Mouse (Mus musculus) heart, embryonic 12.5 days (tissue): Measurements from ENCODE around the gene Rnf44. TPM values are rescaled to one million over a fixed set of nuclear protein-coding genes. Genes with fewer than 3 reads are reported as not detected.

Experiments used
- ATAC-seq: fragments of 200-750 bp; cut with Nextera tagmentation; 2 replicates; pipeline ENCODE4 v1.8.0; 2017; ENCODE audit warnings: moderate TSS enrichment, moderate library complexity; ENCODE audit not compliant: insufficient number of reproducible peaks, low FRiP score
- H3K27ac ChIP-seq: fragments of 300-500 bp; sonication (generic); 2 replicates; pipeline ENCODE4 v1.5.1; 2016; ENCODE audit warnings: mild to moderate bottlenecking, moderate library complexity; ENCODE audit not compliant: poor library complexity, severe bottlenecking
- H3K27me3 ChIP-seq: fragments of 300-500 bp; sonication (generic); replicated peaks from 2 replicates; pipeline ENCODE4 v1.6.1; 2016; ENCODE audit warnings: mild to moderate bottlenecking, moderate library complexity
- H3K36me3 ChIP-seq: fragments of 300-500 bp; sonication (generic); 2 replicates; pipeline ENCODE4 v1.6.1; 2016; ENCODE audit warnings: mild to moderate bottlenecking, moderate library complexity
- H3K4me1 ChIP-seq: fragments of 300-500 bp; sonication (generic); replicated peaks from 2 replicates; pipeline ENCODE4 v1.6.1; 2016; ENCODE audit warnings: mild to moderate bottlenecking
- H3K4me2 ChIP-seq: fragments of 300-500 bp; sonication (generic); 2 replicates; pipeline ENCODE4 v1.6.1; 2016; ENCODE audit warnings: mild to moderate bottlenecking, moderate library complexity
- H3K4me3 ChIP-seq: fragments of 300-500 bp; sonication (generic); 2 replicates; pipeline ENCODE4 v1.5.1; 2016; ENCODE audit warnings: mild to moderate bottlenecking
- H3K9ac ChIP-seq: fragments of 300-500 bp; sonication (generic); 2 replicates; pipeline ENCODE4 v1.6.1; 2016; ENCODE audit warnings: mild to moderate bottlenecking, moderate library complexity
- H3K9me3 ChIP-seq: fragments of 300-500 bp; sonication (generic); replicated peaks from 2 replicates; pipeline ENCODE4 v1.6.1; 2016; ENCODE audit warnings: mild to moderate bottlenecking, moderate library complexity
- WGBS: fragments of 180-500 bp; shearing (Covaris S2); methylation state at CpG from one replicate; pipeline ENCODE4 v1.1.7; 2016; 5-methylcytosine and 5-hydroxymethylcytosine counted together
- polyA plus RNA-seq: library from polyadenylated mRNA; unstranded; fragments of >200 nt; fragmentation: Nextera tagmentation; extraction: Ambion mirVana; gene quantifications from 2 replicates; pipeline ENCODE4 v1.2.1, GENCODE M21; 2016

Gene Rnf44
- polyA plus RNA-seq, 1 experiment from 2014 or later: 60.4 TPM

DNA sequence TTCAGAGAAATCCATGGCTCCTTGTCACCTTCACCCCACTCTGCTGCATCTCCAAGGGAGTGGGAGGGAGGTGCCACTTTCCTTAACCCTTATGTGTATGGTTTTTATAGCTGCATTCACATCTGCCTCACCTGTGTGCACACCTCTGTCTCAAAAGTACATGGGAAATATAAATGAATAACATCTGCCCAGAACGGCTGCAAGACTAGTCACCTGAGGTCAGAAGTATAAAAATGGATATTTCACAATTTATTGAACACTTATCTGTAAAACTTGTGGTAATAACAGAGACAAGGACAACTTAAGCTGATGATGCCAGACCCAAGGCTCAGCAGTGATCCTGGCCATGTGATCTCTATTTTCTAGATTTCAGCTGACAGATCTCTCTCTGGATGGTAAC is 29.2 kb downstream of the Rnf44 start:
- H3K9ac ChIP-seq: no peak overlapping the region
- H3K4me3 ChIP-seq: no peak overlapping the region
- no peak for ATAC-seq
- H3K4me2 ChIP-seq: no peak overlapping the region
- H3K27ac ChIP-seq: no peak overlapping the region
- H3K9me3 ChIP-seq: 0 out of 2 replicates have a peak, but pooled peaks cover 2% of the 10 kb centered on the region
- no peaks in the 10 kb centered on the region for H3K27me3 ChIP-seq
- peaks cover 65% of the 10 kb centered on the region for H3K36me3 ChIP-seq
- no peaks in the 10 kb centered on the region for H3K4me1 ChIP-seq
- WGBS: 86% methylated on average over 1 of the region's 1 CpGs

- H3K9ac ChIP-seq: no peak overlapping the region
- ATAC-seq: no peak
- H3K36me3 ChIP-seq: peaks cover 64% of the 10 kb centered on the region
- H3K27me3 ChIP-seq: no peaks in the 10 kb centered on the region
- H3K27ac ChIP-seq: no peak overlapping the region
- H3K4me2 ChIP-seq: no peak overlapping the region
- H3K4me3 ChIP-seq: no peak overlapping the region
- H3K4me1 ChIP-seq: no peaks in the 10 kb centered on the region
- WGBS: 84% methylated on average over 4 of the region's 4 CpGs
- H3K9me3 ChIP-seq: 0 out of 2 replicates have a peak, but pooled peaks cover under 1% of the 10 kb centered on the region
Observed at GRCm38 (mm10) chr13:54663999-54664398, 29.7 kb downstream of the Rnf44 start.

GRCm38 (mm10) chr13:54661358-54661757 is 32.3 kb downstream of the Rnf44 start:
- Histone ChIP-seq H3K9ac (no peak overlapping the region), H3K36me3 (peaks cover 79% of the 10 kb centered on the region), H3K27me3 (no peaks in the 10 kb centered on the region), H3K9me3 (no peaks in the 10 kb centered on the region), H3K4me2 (no peak overlapping the region), H3K4me3 (no peak overlapping the region), H3K27ac (no peak overlapping the region), H3K4me1 (no peaks in the 10 kb centered on the region)
- 91% methylated on average over 12 of the region's 12 CpGs for WGBS
- ATAC-seq: no peak

DNA sequence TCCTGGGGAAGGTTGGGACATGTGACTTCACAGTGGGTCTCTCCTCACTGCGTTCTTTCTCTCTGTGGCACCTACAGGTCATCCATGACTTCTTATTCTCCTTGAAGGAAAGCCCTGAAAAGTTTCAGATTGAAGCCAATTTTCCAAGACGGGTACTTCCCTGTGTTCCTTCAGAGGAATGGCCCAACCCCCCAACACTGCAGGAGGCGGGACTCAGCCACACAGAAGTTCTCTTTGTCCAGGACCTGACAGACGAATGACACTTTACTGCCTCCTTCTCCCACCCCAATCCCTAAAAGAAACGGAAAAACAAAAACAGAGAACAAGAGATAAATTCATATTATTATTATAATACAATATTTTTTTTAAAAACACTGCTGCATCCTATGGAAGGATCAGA is 32.8 kb downstream of the Rnf44 start:
- Histone ChIP-seq H3K27ac (no peak overlapping the region), H3K9ac (no peak overlapping the region), H3K36me3 (peaks cover 81% of the 10 kb centered on the region), H3K27me3 (no peaks in the 10 kb centered on the region), H3K9me3 (no peaks in the 10 kb centered on the region), H3K4me1 (no peaks in the 10 kb centered on the region), H3K4me2 (no peak overlapping the region), H3K4me3 (no peak overlapping the region)
- ATAC-seq: no peak
- WGBS: 72% methylated on average over 5 of the region's 5 CpGs

GRCm38 (mm10) chr13:54650461-54650860 is 43.2 kb downstream of the Rnf44 start:
- Histone ChIP-seq H3K4me1 (0 out of 2 replicates have a peak, but pooled peaks cover 2% of the 10 kb centered on the region), H3K9ac (no peak overlapping the region), H3K27me3 (no peaks in the 10 kb centered on the region), H3K9me3 (no peaks in the 10 kb centered on the region; the same call in 1 of the 2 replicates), H3K36me3 (peaks cover 97% of the 10 kb centered on the region), H3K27ac (no peak overlapping the region), H3K4me3 (no peak overlapping the region), H3K4me2 (no peak overlapping the region)
- 91% methylated on average over 3 of the region's 3 CpGs for WGBS
- ATAC-seq: no peak

DNA sequence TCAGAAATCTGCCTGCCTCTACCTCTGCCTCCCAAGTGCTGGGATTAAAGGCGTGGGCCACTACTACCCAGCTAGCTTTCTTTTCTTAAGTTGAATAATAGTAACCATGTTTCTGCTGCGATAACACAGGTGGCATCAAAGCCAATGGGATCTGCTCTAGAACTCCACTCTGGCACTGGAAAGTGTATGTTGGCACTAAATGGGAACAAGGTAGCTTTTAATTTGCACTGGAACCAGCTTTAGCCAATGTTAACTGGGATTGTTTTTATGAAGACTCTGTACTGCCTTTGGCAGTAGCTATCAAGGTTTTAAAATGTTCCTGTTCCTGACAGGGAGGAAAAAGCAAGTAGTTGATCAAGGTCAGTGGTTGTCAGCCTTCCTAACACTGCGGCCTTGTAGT is 58.7 kb downstream of the Rnf44 start:
- H3K4me2 ChIP-seq: no peak overlapping the region
- no peaks in the 10 kb centered on the region for H3K9me3 ChIP-seq
- H3K27me3 ChIP-seq: no peaks in the 10 kb centered on the region
- 92% methylated on average over 3 of the region's 3 CpGs for WGBS
- H3K4me1 ChIP-seq: no peaks in the 10 kb centered on the region
- no peak overlapping the region for H3K27ac ChIP-seq
- ATAC-seq: no peak
- H3K36me3 ChIP-seq: peaks cover 45% of the 10 kb centered on the region
- no peak overlapping the region for H3K9ac ChIP-seq
- H3K4me3 ChIP-seq: no peak overlapping the region

DNA sequence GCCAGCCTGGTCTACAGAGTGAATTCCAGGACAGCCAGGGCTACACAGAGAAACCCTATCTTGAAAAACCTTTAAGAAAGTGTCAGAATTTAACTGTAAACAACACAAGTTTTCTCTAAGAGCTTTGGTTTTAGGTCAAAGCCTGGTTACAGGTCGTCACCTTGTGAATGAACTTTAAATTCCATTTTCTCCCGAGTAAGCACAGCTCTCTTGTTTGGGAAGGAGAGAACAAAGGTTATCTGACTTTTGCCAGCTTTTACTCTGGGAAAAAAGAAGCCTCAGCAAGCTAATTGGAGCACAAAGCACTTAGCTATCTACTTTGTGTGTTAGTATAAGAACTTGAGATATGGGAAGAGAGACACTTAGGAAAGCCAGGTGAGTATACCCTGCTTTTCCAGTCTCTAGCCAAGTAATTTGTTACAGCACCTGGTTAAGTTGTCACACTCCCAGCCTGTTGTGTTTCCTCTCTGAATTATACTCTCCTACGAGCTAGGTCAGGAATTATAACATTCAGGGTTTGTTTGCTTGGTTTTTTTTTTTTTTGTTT is 60.9 kb downstream of the Rnf44 start:
- no peaks in the 10 kb centered on the region for H3K9me3 ChIP-seq
- no peak overlapping the region for H3K27ac ChIP-seq
- WGBS: 49% methylated on average over 3 of the region's 3 CpGs
- no peaks in the 10 kb centered on the region for H3K27me3 ChIP-seq
- no peak overlapping the region for H3K9ac ChIP-seq
- no peaks in the 10 kb centered on the region for H3K4me1 ChIP-seq
- ATAC-seq: no peak
- H3K36me3 ChIP-seq: peaks cover 28% of the 10 kb centered on the region
- no peak overlapping the region for H3K4me2 ChIP-seq
- no peak overlapping the region for H3K4me3 ChIP-seq

Other genes with a start within 250 kb of the Rnf44 start
- gene Thoc3, start 225.1 kb downstream of the Rnf44 start, polyA plus RNA-seq: 88.2 and 92.4 TPM in 2 replicates
- gene Simc1, start 190.1 kb downstream of the Rnf44 start, polyA plus RNA-seq: 6.3 and 6.6 TPM in 2 replicates
- 119 and 131 TPM in 2 replicates for gene 4833439L19Rik, start 128.5 kb downstream of the Rnf44 start, polyA plus RNA-seq
- 19.9 and 23.3 TPM in 2 replicates for gene Arl10, start 118.9 kb downstream of the Rnf44 start, polyA plus RNA-seq
- gene Nop16, start 103.8 kb downstream of the Rnf44 start, polyA plus RNA-seq: 55.5 and 60.3 TPM in 2 replicates
- gene Higd2a, start 103.7 kb downstream of the Rnf44 start, polyA plus RNA-seq: 242 and 247 TPM in 2 replicates
- gene Cltb, start 82.6 kb downstream of the Rnf44 start, polyA plus RNA-seq: 48.9 and 52.6 TPM in 2 replicates
- 48.8 and 50.2 TPM in 2 replicates for gene Faf2, start 72.1 kb downstream of the Rnf44 start, polyA plus RNA-seq
- 0.04 and 0.18 TPM in 2 replicates for gene Cdhr2, start 7.6 kb upstream of the Rnf44 start, polyA plus RNA-seq
- gene Gprin1, start 56.0 kb upstream of the Rnf44 start, polyA plus RNA-seq: 0.22 and 0.27 TPM in 2 replicates
- 0.18 and 0.37 TPM in 2 replicates for gene Sncb, start 72.7 kb upstream of the Rnf44 start, polyA plus RNA-seq
- not detected in 2 replicates for gene Eif4e1b, start 90.1 kb upstream of the Rnf44 start, polyA plus RNA-seq
- 3.1 and 5.8 TPM in 2 replicates for gene Tspan17, start 95.5 kb upstream of the Rnf44 start, polyA plus RNA-seq